ENCODE assay signal across 12 mouse cellular contexts in the genomic region with DNA sequence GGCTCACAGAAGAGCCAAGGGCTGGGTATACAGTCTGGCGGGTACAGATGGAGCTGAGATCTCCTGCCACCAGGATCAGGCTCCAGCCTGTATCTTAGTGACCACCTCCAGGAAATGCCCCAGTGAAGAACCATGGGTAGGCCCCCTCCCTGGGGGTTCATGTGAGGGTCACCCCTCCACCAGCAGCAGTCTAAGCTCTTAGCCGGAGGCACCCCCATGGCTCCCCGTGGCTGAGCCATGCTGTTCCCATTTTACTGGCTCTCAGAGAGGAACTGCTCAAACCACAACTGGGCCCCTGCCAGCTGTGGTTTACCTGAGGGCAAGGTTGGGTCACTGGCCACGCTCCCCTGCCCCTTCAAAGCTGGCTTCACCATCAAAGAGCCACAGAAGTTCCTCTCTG. TPM values are rescaled to one million over a fixed set of nuclear protein-coding genes. Genes with fewer than 3 reads are reported as not detected.
DNase-seq lines count a peak whose midpoint lies in the region; TF ChIP-seq lines count a peak whose summit lies in the region.
"Had no signal": no experiment of that assay in that cellular context is flagged by ENCODE, and none has a peak within 500 bp of the region (broad histone marks: within the 10 kb centered on the region; RNA-seq: fewer than 3 reads in every experiment).

No protein-coding gene starts in this region.

- H3K36me3 ChIP-seq in CH12.LX (replicated peaks in 1 of 2; ENCODE audit: control insufficient read depth in 1 of 2, insufficient read depth in 1 of 2, low read length in 1 of 2), result no peaks in the 10 kb centered on the region
- no peaks in the 10 kb centered on the region for H3K36me3 ChIP-seq in spleen, adult 2 months (ENCODE audit: control insufficient read depth, insufficient read depth, low read length)
- H3K36me3 ChIP-seq in embryonic facial prominence, embryonic 10.5 days (replicated peaks), result no peaks in the 10 kb centered on the region
- H3K36me3 ChIP-seq: heart, embryonic 15.5 days; limb, embryonic 15.5 days; neural tube, embryonic 12.5 days had no signal

- no peak overlapping the region for H3K27ac ChIP-seq in CH12.LX (ENCODE audit: insufficient read depth, low read depth)
- H3K27ac ChIP-seq in spleen, adult 2 months (ENCODE audit: insufficient read depth, low read length), result no peak overlapping the region
- H3K27ac ChIP-seq in embryonic facial prominence, embryonic 10.5 days (replicated peaks), result no peak overlapping the region
- H3K27ac ChIP-seq: heart, embryonic 15.5 days; limb, embryonic 15.5 days; neural tube, embryonic 12.5 days had no signal

- DNase-seq in kidney, adult 18-20 months, result peak; percentile 49
- DNase-seq in kidney, adult 11 months, result no peak
- peak; percentile 12 for DNase-seq in CH12.LX (ENCODE audit: extremely low read depth)
- DNase-seq in kidney, postnatal 25 days, result peak; percentile 51 to 76
- peak; percentile 12 to 77 for DNase-seq in spleen, adult 2 months (ENCODE audit: low read depth in 1 of 2, low spot score in 2 of 2)
- no peak for DNase-seq in embryonic facial prominence, embryonic 10.5 days (ENCODE audit: low spot score)
- DNase-seq in heart, postnatal 10 days, result no peak
- no peak for DNase-seq in embryo, embryonic 9.5 days (ENCODE audit: extremely low spot score)

- TF ChIP-seq EP300 in CH12.LX (IDR thresholded peaks at IDR 0.05; ENCODE audit: low read length), result no peak

- no peak overlapping the region for H3K4me2 ChIP-seq in CH12.LX (ENCODE audit: insufficient read depth, low read depth, poor library complexity, severe bottlenecking)
- H3K4me2 ChIP-seq: heart, embryonic 15.5 days; limb, embryonic 15.5 days; neural tube, embryonic 12.5 days had no signal

- no peak for TF ChIP-seq CTCF in CH12.LX (conservative IDR thresholded peaks at IDR 0.05 in 1 of 2, IDR thresholded peaks at IDR 0.05 in 1 of 2; ENCODE audit: low read depth in 2 of 2, low read length in 2 of 2)
- no peak for TF ChIP-seq CTCF in spleen, adult 2 months (IDR thresholded peaks at IDR 0.05; ENCODE audit: extremely low read depth, insufficient read depth, insufficient read length, insufficient replicate concordance)

- H3K27me3 ChIP-seq in CH12.LX (replicated peaks), result peaks cover 88% of the 10 kb centered on the region
- H3K27me3 ChIP-seq in spleen, adult 2 months (ENCODE audit: control insufficient read depth, insufficient read depth, low read length), result no peaks in the 10 kb centered on the region
- peaks cover 6% of the 10 kb centered on the region; the same call in 1 of the 2 replicates for H3K27me3 ChIP-seq in embryonic facial prominence, embryonic 10.5 days (replicated peaks; ENCODE audit: low read depth, poor library complexity, severe bottlenecking)

- dilution Hi-C loops in CH12.LX (cut with MboI; ENCODE audit: extremely low pct_ligation_motif_present, extremely low pct_unique_long_range_greater_than_20kb, low sequenced_read_pairs), result no loop called here

- peaks cover 0 to 11% of the 10 kb centered on the region in 2 experiments; a peak in 2 of 4 replicates for H3K4me1 ChIP-seq in CH12.LX (ENCODE audit: control insufficient read depth in 1 of 2, insufficient read depth in 2 of 2)
- peaks cover 4% of the 10 kb centered on the region; the same call in 1 of the 2 replicates for H3K4me1 ChIP-seq in spleen, adult 2 months (ENCODE audit: control insufficient read depth, insufficient read depth, insufficient read length)
- H3K4me1 ChIP-seq in embryonic facial prominence, embryonic 10.5 days, result peaks cover 10% of the 10 kb centered on the region
- H3K4me1 ChIP-seq: heart, embryonic 15.5 days; neural tube, embryonic 12.5 days had no signal

- WGBS in spleen, adult 2 months, result 11% methylated on average over 4 of the region's 4 CpGs
- WGBS in embryonic facial prominence, embryonic 10.5 days, result 77% methylated on average over 4 of the region's 4 CpGs

- in situ Hi-C loops in CH12.LX (cut with MboI; ENCODE audit: low pct_ligation_motif_present, low pct_unique_long_range_greater_than_20kb, low sequenced_read_pairs), result loop anchor here (5.0 kb wide), 2 partner anchors 52 to 88 kb away; no protein-coding TSS in a partner anchor

- H3K4me3 ChIP-seq in CH12.LX (replicated peaks in 1 of 3; ENCODE audit: low read depth in 2 of 3, low read length in 2 of 3, poor library complexity in 1 of 3), result no peak overlapping the region
- H3K4me3 ChIP-seq in spleen, adult 2 months (ENCODE audit: extremely low read depth, insufficient read depth, insufficient read length), result no peak overlapping the region
- H3K4me3 ChIP-seq in embryonic facial prominence, embryonic 10.5 days, result no peak overlapping the region
- H3K4me3 ChIP-seq: heart, embryonic 15.5 days; limb, embryonic 15.5 days; neural tube, embryonic 12.5 days had no signal

- no peaks in the 10 kb centered on the region for H3K9me3 ChIP-seq in CH12.LX (replicated peaks; ENCODE audit: low read length)
- H3K9me3 ChIP-seq in embryonic facial prominence, embryonic 10.5 days, result no peaks in the 10 kb centered on the region
- H3K9me3 ChIP-seq: heart, embryonic 15.5 days; limb, embryonic 15.5 days; neural tube, embryonic 12.5 days had no signal

- no peak for TF ChIP-seq RAD21 in CH12.LX (IDR thresholded peaks at IDR 0.05; ENCODE audit: low read depth, low read length)

- H3K79me2 ChIP-seq in CH12.LX (replicated peaks; ENCODE audit: control insufficient read depth, extremely low read depth, insufficient read depth, poor library complexity, severe bottlenecking), result no peaks in the 10 kb centered on the region

- H3K9ac ChIP-seq in CH12.LX (ENCODE audit: insufficient read depth, low read depth), result no peak overlapping the region
- H3K9ac ChIP-seq: heart, embryonic 15.5 days; limb, embryonic 15.5 days; neural tube, embryonic 12.5 days had no signal

- intact Hi-C loops in heart, postnatal 10 days (cut with DNase I), result loop anchor here (5.0 kb wide), 1 partner anchor 187 kb away; the partner anchor contains the start of gene Hk1

- no peak for TF ChIP-seq POLR2A in CH12.LX (IDR thresholded peaks at IDR 0.05; ENCODE audit: low read depth, low read length)
- no peak for TF ChIP-seq POLR2A in spleen, adult 2 months (IDR thresholded peaks at IDR 0.05; ENCODE audit: low read depth, low read length)

TF ChIP-seq in CH12.LX, 34 proteins besides CTCF, POLR2A, EP300 and RAD21:
- TF ChIP-seq TBP (conservative IDR thresholded peaks at IDR 0.05; ENCODE audit: low read depth, low read length) (no peak), POLR2AphosphoS2 (IDR thresholded peaks at IDR 0.05; ENCODE audit: low read depth, low read length) (no peak)

RNA-seq across cellular contexts. Expression of gene Tspan15, which starts 41.1 kb away (rescaled TPM):
- total RNA-seq in CH12.LX (2012; rRNA removed), result 0.08 and 0.30 TPM in 2 replicates
- total RNA-seq in CH12.LX (2014; rRNA removed), result 0.12 TPM in 1 of 2 replicates, not detected in the other
- polyA plus RNA-seq in CH12.LX (2012; ENCODE audit: insufficient read length, low read depth), result not detected in 2 replicates
- polyA plus RNA-seq in spleen, adult 2 months (2012; rRNA removed), result 39.2 and 46.1 TPM in 2 replicates
- polyA plus RNA-seq in embryonic facial prominence, embryonic 10.5 days (2016; fragmentation: Nextera tagmentation; extraction: Ambion mirVana), result 21.8 and 22.3 TPM in 2 replicates
- total RNA-seq in heart, postnatal 10 days (2021), result 10 to 100 TPM; 12.4 to 13.7 TPM

RNA-seq across cellular contexts. Expression of gene Fam241b, which starts 46.2 kb away (rescaled TPM):
- total RNA-seq in CH12.LX (2012; rRNA removed) (0.21 and 0.38 TPM in 2 replicates), CH12.LX (2014; rRNA removed) (0.28 TPM in 1 of 2 replicates, not detected in the other)
- not detected in 2 replicates for polyA plus RNA-seq in CH12.LX (2012; ENCODE audit: insufficient read length, low read depth)
- 0.68 and 0.80 TPM in 2 replicates for polyA plus RNA-seq in spleen, adult 2 months (2012; rRNA removed)
- polyA plus RNA-seq in embryonic facial prominence, embryonic 10.5 days (2016; fragmentation: Nextera tagmentation; extraction: Ambion mirVana), result 17.4 and 18.0 TPM in 2 replicates
- under 1 TPM in 1 of 2 experiments, not detected in 1; 0.52 TPM for total RNA-seq in heart, postnatal 10 days (2021)

RNA-seq across cellular contexts. Expression of gene Neurog3, which starts 57.0 kb away (rescaled TPM):
- not detected in 2 replicates for total RNA-seq in CH12.LX (2012; rRNA removed)
- not detected in 2 replicates for total RNA-seq in CH12.LX (2014; rRNA removed)
- not detected in 2 replicates for polyA plus RNA-seq in CH12.LX (2012; ENCODE audit: insufficient read length, low read depth)
- polyA plus RNA-seq in spleen, adult 2 months (2012; rRNA removed), result not detected in 2 replicates
- 0.88 and 0.98 TPM in 2 replicates for polyA plus RNA-seq in embryonic facial prominence, embryonic 10.5 days (2016; fragmentation: Nextera tagmentation; extraction: Ambion mirVana)
- not detected for total RNA-seq in heart, postnatal 10 days (2021)
- total RNA-seq: adrenal gland, postnatal 36 days had no signal
- polyA plus RNA-seq: heart, embryonic 15.5 days; limb, embryonic 15.5 days had no signal

Comparison
In these comparisons a context has a peak if more than half of its experiments do, and no peak if none do; other contexts are left out.
1. DNase-seq: peak in kidney, adult 18-20 months (single experiment), CH12.LX (single experiment), kidney, postnatal 25 days (2 of 2) and spleen, adult 2 months (2 of 2); none in kidney, adult 11 months (single experiment), embryonic facial prominence, embryonic 10.5 days (single experiment), heart, postnatal 10 days (0 of 2) and embryo, embryonic 9.5 days (single experiment).
2. RNA of gene Tspan15, which starts 41.1 kb away (polyA plus RNA-seq): 39.2 to 46.1 TPM in spleen, adult 2 months and 21.8 to 22.3 TPM in embryonic facial prominence, embryonic 10.5 days; not detected in CH12.LX; every median in the first group is over 10 times any median in the second.
3. RNA of gene Fam241b, which starts 46.2 kb away (polyA plus RNA-seq): 17.4 to 18.0 TPM in embryonic facial prominence, embryonic 10.5 days; 0.68 to 0.80 TPM in spleen, adult 2 months and not detected in CH12.LX; every median in the first group is over 10 times any median in the second.